Mouse (Mus musculus) E14TG2a.4 (cell line): ENCODE data around the gene Ubqln3.

Experiments used
- CTCF ChIP-seq: conservative IDR thresholded peaks from 2 replicates; pipeline ENCODE4 v1.5.1; 2014; ENCODE audit warnings: low read length
- NANOG ChIP-seq: IDR thresholded peaks from 2 replicates; pipeline ENCODE4 v1.6.1; 2014; ENCODE audit warnings: borderline replicate concordance, low read length, mixed read lengths
- POU5F1 ChIP-seq: IDR thresholded peaks from 2 replicates; pipeline ENCODE4 v1.6.1; 2014; ENCODE audit warnings: low read length, borderline replicate concordance

DNA sequence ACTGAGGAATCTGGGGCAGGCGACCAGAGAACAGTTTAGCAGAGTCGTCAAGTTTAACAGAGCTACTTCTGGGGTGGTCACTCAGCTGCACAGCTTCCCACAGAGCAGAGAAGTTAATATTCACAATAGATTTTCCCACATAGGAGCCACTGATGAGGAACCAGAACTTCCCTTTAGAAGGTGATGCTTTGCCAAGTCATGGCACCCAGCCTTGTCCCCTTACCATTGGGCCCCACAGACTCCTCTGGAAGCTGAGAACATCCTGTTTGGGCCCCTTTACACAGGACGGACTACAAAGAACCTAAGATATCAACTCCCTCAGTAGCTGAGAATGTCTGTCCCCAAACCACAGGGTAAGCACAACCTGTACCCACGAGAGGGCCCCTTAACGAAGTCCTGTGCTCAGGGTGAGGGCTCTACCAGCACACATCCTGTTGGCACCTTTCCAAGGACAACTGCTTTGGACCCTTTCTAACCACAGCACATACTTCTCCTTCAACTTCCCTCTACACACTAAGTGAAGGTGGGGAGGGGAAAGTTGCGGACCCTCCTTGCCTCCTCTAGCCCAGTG lies 26.6 kb upstream of the Ubqln3 start:
- TF ChIP-seq CTCF: no peak
- no peak for TF ChIP-seq NANOG
- no peak for TF ChIP-seq POU5F1
